Mouse (Mus musculus) forebrain, embryonic 14.5 days (tissue): ENCODE measurements around the gene Gm20388. TPM values are rescaled to one million over a fixed set of nuclear protein-coding genes. Genes with fewer than 3 reads are reported as not detected.

Experiments used
- ATAC-seq: fragments of 200-750 bp; cut with Nextera tagmentation; 2 replicates; pipeline ENCODE4 v1.8.0; 2017; ENCODE audit warnings: mild to moderate bottlenecking, moderate library complexity
- DNase-seq: peaks from one replicate; pipeline ENCODE4 v3.0.0-alpha.2; 2015; ENCODE audit warnings: low spot score
- H3K27ac ChIP-seq: fragments of 300-500 bp; sonication (generic); 2 replicates; pipeline ENCODE4 v1.5.1; 2014; ENCODE audit warnings: low read depth, mild to moderate bottlenecking, control low read depth, low read length, moderate library complexity
- H3K27me3 ChIP-seq: fragments of 300-500 bp; sonication (generic); replicated peaks from 2 replicates; pipeline ENCODE4 v1.6.1; 2014; ENCODE audit warnings: low read length, control low read depth, mixed read lengths; ENCODE audit not compliant: control insufficient read depth, insufficient read depth
- H3K36me3 ChIP-seq: fragments of 300-500 bp; sonication (generic); 2 replicates; pipeline ENCODE4 v1.6.1; 2014; ENCODE audit warnings: low read length, control low read depth; ENCODE audit not compliant: control insufficient read depth, insufficient read depth
- H3K4me1 ChIP-seq: fragments of 300-500 bp; sonication (generic); 2 replicates; pipeline ENCODE4 v1.6.1; 2014; ENCODE audit warnings: antibody characterized with exemption, low read length, control low read depth; ENCODE audit not compliant: control insufficient read depth, insufficient read depth
- H3K4me2 ChIP-seq: fragments of 300-500 bp; sonication (generic); 2 replicates; pipeline ENCODE4 v1.6.1; 2014; ENCODE audit warnings: mild to moderate bottlenecking, control low read depth, low read length
- H3K4me3 ChIP-seq: fragments of 300-500 bp; sonication (generic); 2 replicates; pipeline ENCODE4 v1.5.1; 2014; ENCODE audit warnings: low read depth, low read length, control low read depth
- H3K9ac ChIP-seq: fragments of 300-500 bp; sonication (generic); 2 replicates; pipeline ENCODE4 v1.6.1; 2014; ENCODE audit warnings: mild to moderate bottlenecking, low read length, control low read depth, moderate library complexity
- H3K9me3 ChIP-seq: fragments of 300-500 bp; sonication (generic); replicated peaks from 2 replicates; pipeline ENCODE4 v1.6.1; 2016; ENCODE audit warnings: low read length, control low read depth, mixed read lengths; ENCODE audit not compliant: control insufficient read depth
- WGBS: fragments of 180-500 bp; shearing (Covaris S2); extraction: QIAGEN DNeasy Blood & Tissue Kit; methylation state at CpG from one replicate; pipeline ENCODE4 v1.1.7; 2014; 5-methylcytosine and 5-hydroxymethylcytosine counted together
- polyA plus RNA-seq: library from polyadenylated mRNA; unstranded; fragments of >200 nt; fragmentation: Nextera tagmentation; extraction: Ambion mirVana; gene quantifications from 2 replicates; pipeline ENCODE4 v1.2.1, GENCODE M21; 2014

The Gm20388 gene
- polyA plus RNA-seq, 1 experiment from 2014 or later: 7.4 TPM

DNA sequence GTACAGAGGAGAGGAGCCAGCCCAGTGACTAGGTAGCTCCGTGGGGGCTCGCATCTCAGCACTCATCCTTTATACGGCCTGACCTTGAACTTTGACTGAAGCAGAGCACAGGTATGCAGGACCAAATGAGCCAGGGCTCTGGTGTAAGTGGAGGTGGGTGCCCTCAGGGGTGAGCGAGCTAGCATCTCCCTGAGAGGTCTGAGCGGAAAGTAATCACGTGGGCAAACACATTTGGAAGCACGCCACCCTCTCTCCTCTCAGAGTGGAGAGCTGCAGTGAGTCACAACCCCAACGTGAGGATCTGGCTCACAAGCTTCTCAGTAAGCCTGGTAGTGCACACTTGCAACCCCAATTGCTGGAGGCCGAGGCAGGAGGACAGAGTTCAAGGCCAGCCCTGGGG lies 2731.4 kb downstream of the Gm20388 start:
- Histone ChIP-seq H3K27me3 (no peaks in the 10 kb centered on the region), H3K4me2 (no peak overlapping the region), H3K4me3 (no peak overlapping the region), H3K27ac (no peak overlapping the region), H3K9ac (no peak overlapping the region), H3K36me3 (peaks cover 44% of the 10 kb centered on the region), H3K4me1 (peaks cover 9% of the 10 kb centered on the region), H3K9me3 (no peaks in the 10 kb centered on the region)
- DNase-seq (no peak), ATAC-seq (no peak)
- 73% methylated on average over 9 of the region's 9 CpGs for WGBS

DNA sequence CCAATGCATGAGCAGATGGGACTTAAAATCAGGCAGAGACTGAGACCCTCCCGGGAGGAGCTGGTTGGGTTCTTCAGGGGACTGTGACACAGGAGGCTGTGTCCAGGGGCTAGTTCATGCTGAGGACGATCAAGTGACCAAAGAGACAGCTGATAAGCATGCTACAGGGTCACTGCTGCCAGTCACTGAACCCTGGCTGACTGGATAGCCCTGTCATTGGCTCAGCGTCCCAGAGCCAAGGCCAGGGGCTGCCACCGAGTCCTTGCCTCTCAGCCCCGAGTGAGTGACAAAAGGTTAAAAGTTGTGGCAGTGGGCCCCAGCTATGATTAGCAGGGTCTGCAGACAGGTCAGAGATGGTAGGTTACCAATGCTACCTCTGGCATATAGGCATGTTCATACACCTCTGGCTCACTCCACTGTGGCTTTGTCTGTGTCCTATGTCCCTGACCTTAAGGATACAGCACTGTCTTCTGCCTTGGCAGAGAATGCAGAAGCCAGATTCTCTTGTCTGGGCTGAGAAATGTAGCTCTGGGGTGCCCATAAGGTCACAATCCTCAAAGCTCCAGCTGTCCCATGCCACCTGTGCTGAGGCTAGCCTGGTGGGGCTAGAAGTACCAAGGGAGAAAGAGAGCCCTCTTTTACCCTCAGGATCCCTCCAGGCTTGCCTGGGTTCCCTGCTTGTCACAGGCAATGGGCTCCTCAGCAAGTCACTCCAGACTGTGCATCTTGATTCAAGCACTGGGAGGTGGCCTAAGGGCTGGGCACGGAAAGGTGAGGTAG lies 2733.7 kb downstream of the Gm20388 start:
- H3K4me1 ChIP-seq: peaks cover 3% of the 10 kb centered on the region
- no peak for DNase-seq
- WGBS: 76% methylated on average over 6 of the region's 6 CpGs
- H3K27me3 ChIP-seq: no peaks in the 10 kb centered on the region
- peaks cover 39% of the 10 kb centered on the region for H3K36me3 ChIP-seq
- H3K4me3 ChIP-seq: no peak overlapping the region
- H3K9me3 ChIP-seq: no peaks in the 10 kb centered on the region
- H3K27ac ChIP-seq: no peak overlapping the region
- no peak for ATAC-seq
- H3K4me2 ChIP-seq: no peak overlapping the region
- H3K9ac ChIP-seq: no peak overlapping the region

DNA sequence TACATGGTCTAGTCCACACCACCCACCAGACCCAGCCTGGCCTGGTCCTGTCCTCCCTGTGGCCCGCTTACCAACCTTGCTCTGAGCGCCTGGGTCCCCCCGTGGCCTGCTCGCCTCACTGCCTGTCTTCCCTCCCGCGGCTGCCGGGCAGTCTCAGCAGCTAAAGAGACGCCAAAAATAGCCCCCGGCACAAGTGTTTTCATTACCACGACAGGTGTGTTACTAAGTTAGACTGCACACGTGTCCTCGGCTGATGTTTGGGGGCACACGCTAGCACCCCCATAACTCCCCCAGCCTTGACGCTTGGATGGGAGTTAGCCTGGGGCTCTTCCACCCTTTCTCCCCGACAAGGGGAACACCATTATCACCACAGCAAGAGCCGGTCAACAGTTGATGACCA lies 2735.7 kb downstream of the Gm20388 start:
- no peak overlapping the region for H3K9ac ChIP-seq
- peaks cover 35% of the 10 kb centered on the region for H3K36me3 ChIP-seq
- peaks cover 2% of the 10 kb centered on the region; the same call in 1 of the 2 replicates for H3K4me1 ChIP-seq
- ATAC-seq: no peak
- no peaks in the 10 kb centered on the region for H3K27me3 ChIP-seq
- H3K4me3 ChIP-seq: no peak overlapping the region
- 92% methylated on average over 16 of the region's 16 CpGs for WGBS
- no peak overlapping the region for H3K4me2 ChIP-seq
- DNase-seq: no peak
- no peak overlapping the region for H3K27ac ChIP-seq
- H3K9me3 ChIP-seq: no peaks in the 10 kb centered on the region

- H3K27ac ChIP-seq: no peak overlapping the region
- peaks cover 23% of the 10 kb centered on the region for H3K36me3 ChIP-seq
- H3K4me1 ChIP-seq: peaks cover 5% of the 10 kb centered on the region; the same call in 1 of the 2 replicates
- WGBS: 84% methylated on average over 15 of the region's 15 CpGs
- no peak overlapping the region for H3K4me3 ChIP-seq
- ATAC-seq: no peak
- no peak overlapping the region for H3K9ac ChIP-seq
- no peak for DNase-seq
- H3K9me3 ChIP-seq: no peaks in the 10 kb centered on the region
- H3K27me3 ChIP-seq: no peaks in the 10 kb centered on the region
- H3K4me2 ChIP-seq: no peak overlapping the region
Measured at GRCm38 (mm10) chr8:122648192-122648970, 2737.7 kb downstream of the Gm20388 start.

DNA sequence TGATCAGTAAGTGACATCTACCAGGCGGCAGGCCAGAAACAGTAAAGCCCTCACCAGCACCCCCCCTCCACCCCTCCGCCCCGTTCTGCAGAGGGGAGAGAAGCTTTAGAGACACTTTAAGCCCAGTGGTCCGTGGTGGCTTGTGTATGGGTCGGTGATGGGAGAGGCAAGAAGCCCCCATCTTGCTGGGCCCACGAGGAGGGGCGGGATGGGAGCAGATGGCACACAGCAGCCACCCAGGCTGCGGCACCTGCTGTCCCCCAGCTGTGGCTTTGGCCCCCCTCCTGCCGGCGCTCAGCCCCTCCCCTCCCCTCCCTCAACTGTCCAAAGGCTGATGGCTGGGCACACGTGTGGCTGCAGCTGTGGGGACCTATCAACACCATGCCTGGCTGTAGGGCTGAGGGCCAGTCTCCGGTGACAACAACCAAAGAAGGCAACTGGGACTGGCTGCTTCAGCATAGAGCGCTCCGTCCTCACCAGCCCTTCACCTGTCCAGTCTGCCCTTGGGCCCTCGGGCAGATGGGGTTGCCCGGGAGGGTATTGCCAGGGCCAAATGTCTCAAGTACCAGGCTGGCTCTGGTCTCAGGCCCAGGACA lies 2740.8 kb downstream of the Gm20388 start:
- peaks cover 14% of the 10 kb centered on the region for H3K36me3 ChIP-seq
- WGBS: 63% methylated on average over 16 of the region's 16 CpGs
- no peaks in the 10 kb centered on the region for H3K27me3 ChIP-seq
- H3K9ac ChIP-seq: no peak overlapping the region
- DNase-seq: no peak
- H3K4me2 ChIP-seq: no peak overlapping the region
- H3K27ac ChIP-seq: no peak overlapping the region
- H3K4me3 ChIP-seq: no peak overlapping the region
- H3K4me1 ChIP-seq: peaks cover 5% of the 10 kb centered on the region; the same call in 1 of the 2 replicates
- 0 out of 2 replicates have a peak, but pooled peaks have one; percentile 29 for ATAC-seq
- no peaks in the 10 kb centered on the region for H3K9me3 ChIP-seq

DNA sequence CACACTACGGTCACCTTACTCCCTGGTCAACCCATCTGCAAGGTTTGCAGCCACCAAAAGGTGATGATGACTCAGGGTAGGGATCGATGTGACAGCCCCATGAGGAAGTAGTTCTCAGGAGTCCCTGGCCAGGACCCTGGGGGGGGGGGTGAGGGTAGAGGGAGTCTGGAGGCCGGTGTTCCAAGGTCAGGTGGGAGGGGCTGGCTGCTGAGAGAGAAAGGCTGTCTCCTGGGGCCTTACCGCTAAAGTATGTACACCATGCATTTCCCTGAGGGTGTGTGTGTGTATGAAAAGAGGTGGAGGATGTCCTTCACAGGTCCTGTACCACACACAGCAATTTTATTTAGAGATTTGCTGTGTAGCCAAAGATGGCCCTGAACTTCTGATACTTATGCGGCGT lies 2742.0 kb downstream of the Gm20388 start:
- H3K27me3 ChIP-seq: no peaks in the 10 kb centered on the region
- no peaks in the 10 kb centered on the region for H3K9me3 ChIP-seq
- H3K4me3 ChIP-seq: no peak overlapping the region
- no peak for DNase-seq
- no peak for ATAC-seq
- no peak overlapping the region for H3K27ac ChIP-seq
- WGBS: 79% methylated on average over 6 of the region's 6 CpGs
- no peak overlapping the region for H3K4me2 ChIP-seq
- H3K9ac ChIP-seq: no peak overlapping the region
- peaks cover 5% of the 10 kb centered on the region; the same call in 1 of the 2 replicates for H3K4me1 ChIP-seq
- peaks cover 5% of the 10 kb centered on the region for H3K36me3 ChIP-seq

- H3K9ac ChIP-seq: no peak overlapping the region
- DNase-seq (no peak), ATAC-seq (no peak)
- no peak overlapping the region for H3K27ac ChIP-seq
- WGBS: 84% methylated on average over 7 of the region's 7 CpGs
- H3K9me3 ChIP-seq: no peaks in the 10 kb centered on the region
- no peak overlapping the region for H3K4me3 ChIP-seq
- no peaks in the 10 kb centered on the region for H3K27me3 ChIP-seq
- no peak overlapping the region for H3K4me2 ChIP-seq
- H3K36me3 ChIP-seq: no peaks in the 10 kb centered on the region
- H3K4me1 ChIP-seq: peaks cover 5% of the 10 kb centered on the region; the same call in 1 of the 2 replicates
Measured at GRCm38 (mm10) chr8:122654768-122655167, 2744.1 kb downstream of the Gm20388 start.

GRCm38 (mm10) chr8:122656056-122656999 lies 2745.7 kb downstream of the Gm20388 start:
- Histone ChIP-seq H3K4me2 (no peak overlapping the region), H3K9me3 (no peaks in the 10 kb centered on the region), H3K27me3 (no peaks in the 10 kb centered on the region), H3K4me1 (peaks cover 9% of the 10 kb centered on the region), H3K9ac (no peak overlapping the region), H3K36me3 (no peaks in the 10 kb centered on the region), H3K4me3 (no peak overlapping the region), H3K27ac (no peak overlapping the region)
- 84% methylated on average over 13 of the region's 13 CpGs for WGBS
- ATAC-seq (no peak), DNase-seq (no peak)
